Mouse (Mus musculus) embryonic stem cell, embryonic (primary cell): ENCODE results near the gene Aox3.

Source experiments
- CTCF ChIA-PET, 4 experiments: fragments of 300-600 bp in 2 of 4; fragments of 350-600 bp in 2 of 4; sonication (Branson Sonifier 250); formaldehyde crosslinking; loops; one replicate each; lab custom pipeline; 2022; ENCODE audit warnings: inconsistent platforms in 2 of 4; lab: Charles Lee
- POLR2A ChIA-PET, 4 experiments: fragments of 300-600 bp in 2 of 4; fragments of 350-600 bp in 2 of 4; sonication (Branson Sonifier 250); formaldehyde crosslinking; loops; one replicate each; lab custom pipeline; 2022; ENCODE audit warnings: antibody characterized with exemption in 4 of 4, inconsistent platforms in 1 of 4; lab: Charles Lee

The Aox3 gene

GRCm38 (mm10) chr1:58112880-58113279 lies at the start of gene Aox3:
Aox3 (plus strand) TSS chr1:58113130.
- ChIA-PET CTCF (interaction anchor here (0.5 to 1.2 kb wide), 14 partner anchors 9 to 1755 kb away, joined by 3 to 19 read pairs (median 3); no protein-coding TSS in a partner anchor), POLR2A (interaction anchor here in 3 of 4 experiments (0.5 to 1.3 kb wide), 7 partner anchors 11 to 1262 kb away, joined by 3 to 4 read pairs (median 3); no protein-coding TSS in a partner anchor)

- ChIA-PET CTCF (no interaction called here), POLR2A (interaction anchor here in 1 of 4 experiments (0.6 kb wide), 1 partner anchor 1317 kb away, joined by 5 read pairs; no protein-coding TSS in a partner anchor)
Observed at GRCm38 (mm10) chr1:58065151-58065550, 47.8 kb upstream of the Aox3 start.

- ChIA-PET CTCF (no interaction called here), POLR2A (interaction anchor here in 1 of 4 experiments (0.9 kb wide), 1 partner anchor 8 kb away, joined by 3 read pairs; no protein-coding TSS in a partner anchor)
Observed at GRCm38 (mm10) chr1:58065606-58066005, 47.3 kb upstream of the Aox3 start.

- CTCF ChIA-PET, result interaction anchor here in 3 of 4 experiments (1.1 to 1.3 kb wide), 3 partner anchors 166 to 640 kb away, joined by 3 to 4 read pairs (median 3); no protein-coding TSS in a partner anchor
- POLR2A ChIA-PET, result no interaction called here
Observed at GRCm38 (mm10) chr1:58069181-58069580, 43.7 kb upstream of the Aox3 start.

GRCm38 (mm10) chr1:58070091-58070490 lies 42.8 kb upstream of the Aox3 start:
- CTCF ChIA-PET, result no interaction called here

GRCm38 (mm10) chr1:58071006-58071405 lies 41.9 kb upstream of the Aox3 start:
- POLR2A ChIA-PET, result interaction anchor here in 1 of 4 experiments (1.1 kb wide), 1 partner anchor 13 kb away, joined by 3 read pairs; no protein-coding TSS in a partner anchor
- CTCF ChIA-PET, result no interaction called here

More at GRCm38 (mm10) chr1:58070091-58070490, 42.8 kb upstream of the Aox3 start:
- POLR2A ChIA-PET, result interaction anchor here in 1 of 4 experiments (0.6 kb wide), 1 partner anchor 116 kb away, joined by 3 read pairs; no protein-coding TSS in a partner anchor

GRCm38 (mm10) chr1:58071509-58071908 lies 41.4 kb upstream of the Aox3 start:
- POLR2A ChIA-PET, result interaction anchor here in 1 of 4 experiments (1.1 kb wide), 1 partner anchor 14 kb away, joined by 3 read pairs; no protein-coding TSS in a partner anchor
- CTCF ChIA-PET, result interaction anchor here in 1 of 4 experiments (0.9 kb wide), 1 partner anchor 643 kb away, joined by 3 read pairs; no protein-coding TSS in a partner anchor

GRCm38 (mm10) chr1:58072416-58072815 lies 40.5 kb upstream of the Aox3 start:
- ChIA-PET POLR2A (interaction anchor here in 1 of 4 experiments (1.3 kb wide), 1 partner anchor 11 kb away, joined by 3 read pairs; no protein-coding TSS in a partner anchor), CTCF (interaction anchor here in 1 of 4 experiments (0.7 kb wide), 1 partner anchor 18 kb away, joined by 3 read pairs; no protein-coding TSS in a partner anchor)

- POLR2A ChIA-PET, result interaction anchor here in 1 of 4 experiments (1.3 kb wide), 1 partner anchor 10 kb away, joined by 3 read pairs; no protein-coding TSS in a partner anchor
- CTCF ChIA-PET, result interaction anchor here in 1 of 4 experiments (0.7 kb wide), 1 partner anchor 17 kb away, joined by 3 read pairs; no protein-coding TSS in a partner anchor
Observed at GRCm38 (mm10) chr1:58072991-58073730, 39.8 kb upstream of the Aox3 start.

GRCm38 (mm10) chr1:58074266-58074665 lies 38.7 kb upstream of the Aox3 start:
- ChIA-PET CTCF (no interaction called here), POLR2A (no interaction called here)

- POLR2A ChIA-PET, result no interaction called here
- CTCF ChIA-PET, result no interaction called here
Observed at GRCm38 (mm10) chr1:58077882-58078281, 35.0 kb upstream of the Aox3 start.

- ChIA-PET CTCF (no interaction called here), POLR2A (no interaction called here)
Observed at GRCm38 (mm10) chr1:58078390-58078789, 34.5 kb upstream of the Aox3 start.

GRCm38 (mm10) chr1:58079689-58080088 lies 33.2 kb upstream of the Aox3 start:
- ChIA-PET POLR2A (interaction anchor here in 1 of 4 experiments (1.0 kb wide), 1 partner anchor 15 kb away, joined by 3 read pairs; no protein-coding TSS in a partner anchor), CTCF (interaction anchor here in 2 of 4 experiments (1.0 to 2.5 kb wide), 4 partner anchors 13 to 651 kb away, joined by 3 to 10 read pairs (median 4); no protein-coding TSS in a partner anchor)

- CTCF ChIA-PET, result interaction anchor here in 2 of 4 experiments (0.7 to 2.5 kb wide), 5 partner anchors 13 to 657 kb away, joined by 3 to 10 read pairs (median 3); no protein-coding TSS in a partner anchor
Observed at GRCm38 (mm10) chr1:58080446-58080845, 32.5 kb upstream of the Aox3 start.

GRCm38 (mm10) chr1:58081356-58081755 lies 31.6 kb upstream of the Aox3 start:
- ChIA-PET CTCF (interaction anchor here in 2 of 4 experiments (0.7 to 2.5 kb wide), 3 partner anchors 653 to 658 kb away, joined by 3 to 10 read pairs (median 3); no protein-coding TSS in a partner anchor), POLR2A (no interaction called here)

More at GRCm38 (mm10) chr1:58080446-58080845, 32.5 kb upstream of the Aox3 start:
- POLR2A ChIA-PET, result interaction anchor here in 1 of 4 experiments (0.7 to 1.0 kb wide), 2 partner anchors 14 to 50 kb away, joined by 3 to 4 read pairs; no protein-coding TSS in a partner anchor

- ChIA-PET CTCF (no interaction called here), POLR2A (interaction anchor here in 1 of 4 experiments (1.5 kb wide), 1 partner anchor 14 kb away, joined by 4 read pairs; no protein-coding TSS in a partner anchor)
Observed at GRCm38 (mm10) chr1:58089316-58089715, 23.6 kb upstream of the Aox3 start.

GRCm38 (mm10) chr1:58090191-58090590 lies 22.7 kb upstream of the Aox3 start:
- CTCF ChIA-PET, result interaction anchor here in 1 of 4 experiments (0.9 kb wide), 1 partner anchor 17 kb away, joined by 3 read pairs; no protein-coding TSS in a partner anchor
- POLR2A ChIA-PET, result interaction anchor here in 1 of 4 experiments (1.5 kb wide), 1 partner anchor 13 kb away, joined by 4 read pairs; no protein-coding TSS in a partner anchor

- ChIA-PET POLR2A (no interaction called here), CTCF (no interaction called here)
Observed at GRCm38 (mm10) chr1:58091213-58091612, 21.7 kb upstream of the Aox3 start.
